Mouse (Mus musculus) olfactory bulb, adult 2 months (tissue): ENCODE measurements around the gene Zfp523. TPM values are rescaled to one million over a fixed set of nuclear protein-coding genes. Genes with fewer than 3 reads are reported as not detected.

Experiments used
- H3K27ac ChIP-seq: fragments of 200-500 bp; 2 replicates; pipeline ENCODE4 v1.5.1; 2012; ENCODE audit warnings: low read depth, low read length; ENCODE audit not compliant: insufficient read depth
- H3K4me1 ChIP-seq: fragments of 200-500 bp; 2 replicates; pipeline ENCODE4 v1.6.1; 2012; ENCODE audit warnings: low read length; ENCODE audit not compliant: control insufficient read depth, insufficient read depth
- H3K4me3 ChIP-seq: fragments of 200-500 bp; 2 replicates; pipeline ENCODE4 v1.5.1; 2012; ENCODE audit warnings: mild to moderate bottlenecking, low read depth, low read length, moderate library complexity; ENCODE audit not compliant: insufficient read depth
- CTCF ChIP-seq: fragments of 200-500 bp; IDR thresholded peaks from 2 replicates; pipeline ENCODE4 v1.5.1; 2012; ENCODE audit warnings: low read depth, mild to moderate bottlenecking, low read length, moderate library complexity; ENCODE audit not compliant: insufficient read depth
- POLR2A ChIP-seq: fragments of 200-500 bp; IDR thresholded peaks from 2 replicates; pipeline ENCODE4 v1.6.1; 2012; ENCODE audit warnings: mild to moderate bottlenecking, low read depth, low read length, moderate library complexity; ENCODE audit not compliant: insufficient read depth
- WGBS: fragments of 180-500 bp; shearing (Covaris S2); methylation state at CpG from one replicate; pipeline ENCODE4 v1.1.7; 2018; 5-methylcytosine and 5-hydroxymethylcytosine counted together
- polyA plus RNA-seq: library from polyadenylated mRNA; stranded (reverse); fragments of >200 nt; gene quantifications from 2 replicates; pipeline ENCODE4 v1.2.4, GENCODE M21; 2012; ENCODE audit warnings: low replicate concordance; ENCODE audit not compliant: missing spikeins, insufficient read depth, insufficient read length

Zfp523 gene
- polyA plus RNA-seq, 1 experiment: not detected

- Histone ChIP-seq H3K27ac (no peak overlapping the region), H3K4me1 (peaks cover 48% of the 10 kb centered on the region), H3K4me3 (no peak overlapping the region)
- TF ChIP-seq CTCF (no peak), POLR2A (no peak)
- 46% methylated on average over 4 of the region's 4 CpGs for WGBS
Measured at GRCm38 (mm10) chr17:28180331-28180730, 3.4 kb downstream of the Zfp523 start.

GRCm38 (mm10) chr17:28180783-28181544 is 4.0 kb downstream of the Zfp523 start:
- Histone ChIP-seq H3K4me3 (no peak overlapping the region), H3K4me1 (peaks cover 49% of the 10 kb centered on the region), H3K27ac (no peak overlapping the region)
- 85% methylated on average over 15 of the region's 15 CpGs for WGBS
- TF ChIP-seq POLR2A (no peak), CTCF (no peak)

DNA sequence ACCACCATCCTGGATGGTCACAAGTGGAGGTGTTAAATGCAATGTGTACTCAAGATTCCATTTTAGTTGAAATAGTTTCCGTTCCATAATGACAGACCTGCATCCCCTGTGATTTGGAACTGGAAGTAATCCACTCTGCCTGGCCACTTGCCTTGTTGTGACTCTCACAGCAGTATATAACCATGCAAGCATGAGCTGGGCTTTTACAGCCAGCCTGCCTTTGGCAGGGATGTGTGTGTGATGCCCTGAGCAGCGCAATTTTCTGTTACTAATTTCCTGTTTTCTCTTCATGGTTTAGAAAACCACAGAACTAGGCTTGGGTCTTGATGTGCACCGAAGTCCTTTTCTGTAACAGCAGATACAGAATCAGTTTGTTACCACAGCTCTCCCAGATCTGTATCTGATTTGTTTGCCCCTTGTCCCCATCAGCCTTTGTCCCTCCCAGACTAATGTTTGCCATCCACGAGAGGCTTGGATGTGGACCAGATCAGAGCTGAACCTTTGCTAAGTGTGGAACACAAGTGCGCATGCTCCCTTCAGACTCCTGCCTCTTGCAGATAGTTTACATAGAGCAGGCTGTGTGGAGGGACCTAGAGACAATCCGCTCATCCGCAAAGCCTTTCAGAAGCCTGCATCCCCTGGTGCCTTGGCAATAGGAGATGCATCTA is 8.2 kb downstream of the Zfp523 start:
- no peak overlapping the region for H3K27ac ChIP-seq
- no peak for TF ChIP-seq CTCF
- no peak for TF ChIP-seq POLR2A
- 35% methylated on average over 7 of the region's 7 CpGs for WGBS
- peaks cover 28% of the 10 kb centered on the region for H3K4me1 ChIP-seq
- no peak overlapping the region for H3K4me3 ChIP-seq

- 90% methylated on average over 5 of the region's 5 CpGs for WGBS
- Histone ChIP-seq H3K4me1 (peaks cover 6% of the 10 kb centered on the region), H3K4me3 (no peak overlapping the region), H3K27ac (no peak overlapping the region)
- TF ChIP-seq POLR2A (no peak), CTCF (no peak)
Measured at GRCm38 (mm10) chr17:28188313-28188712, 11.4 kb downstream of the Zfp523 start.

- TF ChIP-seq CTCF (no peak), POLR2A (no peak)
- 45% methylated on average over 1 of the region's 1 CpGs for WGBS
- H3K4me3 ChIP-seq: no peak overlapping the region
- peaks cover 6% of the 10 kb centered on the region; the same call in 1 of the 2 replicates for H3K4me1 ChIP-seq
- no peak overlapping the region for H3K27ac ChIP-seq
Measured at GRCm38 (mm10) chr17:28192754-28193153, 15.8 kb downstream of the Zfp523 start.

DNA sequence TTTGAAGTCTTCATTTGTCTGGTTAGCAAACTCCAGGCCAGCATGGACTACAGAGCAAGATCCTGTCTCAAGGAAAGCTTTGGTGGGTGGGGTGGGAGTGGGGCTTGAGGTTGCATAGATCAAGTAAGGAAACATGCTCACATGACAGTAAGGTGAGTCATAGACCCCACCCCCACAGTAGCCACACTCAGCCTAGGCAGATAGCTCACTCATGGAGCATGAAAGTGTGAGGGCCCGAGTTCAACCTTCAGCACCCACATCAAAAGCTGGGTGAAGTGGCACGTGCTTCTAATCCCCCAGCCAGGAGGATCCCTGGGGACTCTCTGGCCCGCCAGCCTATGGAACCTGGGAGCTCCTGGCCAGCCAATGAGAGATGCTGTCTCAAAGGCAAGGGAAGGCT is 16.6 kb downstream of the Zfp523 start:
- no peak overlapping the region for H3K27ac ChIP-seq
- TF ChIP-seq CTCF (no peak), POLR2A (no peak)
- 61% methylated on average over 3 of the region's 3 CpGs for WGBS
- no peak overlapping the region for H3K4me3 ChIP-seq
- H3K4me1 ChIP-seq: peaks cover 6% of the 10 kb centered on the region; the same call in 1 of the 2 replicates

DNA sequence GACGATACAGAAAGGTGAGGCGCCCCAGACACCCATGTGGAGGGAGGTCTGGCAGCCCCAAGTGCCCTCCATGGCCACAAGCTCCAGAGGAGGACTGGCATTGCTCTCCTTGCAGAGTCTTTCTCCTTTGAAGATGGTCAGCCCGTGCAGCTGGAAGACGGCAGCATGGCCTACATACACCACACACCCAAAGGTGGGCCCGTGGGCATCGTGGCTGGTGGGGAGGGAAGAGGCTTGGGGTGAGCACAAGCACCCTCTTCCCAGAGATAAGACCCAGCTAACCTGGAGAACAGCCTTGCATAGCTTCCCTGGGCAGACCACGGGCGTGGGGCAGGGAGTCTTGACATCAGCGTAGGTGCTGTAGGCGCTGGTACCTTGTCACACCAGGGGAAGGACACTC is 18.1 kb downstream of the Zfp523 start:
- WGBS: 95% methylated on average over 10 of the region's 10 CpGs

DNA sequence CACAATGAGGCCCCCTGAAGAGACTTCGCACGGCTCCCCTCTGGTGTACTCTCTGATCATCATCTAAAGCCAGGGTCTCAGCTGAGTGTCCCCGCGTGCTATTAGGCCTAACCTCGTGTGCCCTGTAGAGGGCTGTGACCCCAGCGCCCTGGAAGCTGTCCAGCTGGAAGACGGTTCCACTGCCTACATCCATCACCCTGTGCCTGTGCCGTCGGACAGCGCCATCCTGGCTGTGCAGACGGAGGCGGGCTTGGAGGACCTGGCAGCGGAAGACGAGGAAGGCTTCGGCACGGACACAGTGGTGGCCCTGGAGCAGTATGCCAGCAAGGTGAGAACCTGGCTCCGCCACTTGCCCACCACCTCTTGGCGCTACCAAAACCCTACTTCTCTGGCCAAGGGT is 20.7 kb downstream of the Zfp523 start:
- no peak overlapping the region for H3K27ac ChIP-seq
- WGBS: 74% methylated on average over 18 of the region's 18 CpGs

More for the DNA sequence above, 18.1 kb downstream of the Zfp523 start:
- Histone ChIP-seq H3K4me1 (peaks cover 6% of the 10 kb centered on the region; the same call in 1 of the 2 replicates), H3K4me3 (no peak overlapping the region), H3K27ac (no peak overlapping the region)
- no peak for TF ChIP-seq CTCF
- no peak for TF ChIP-seq POLR2A

GRCm38 (mm10) chr17:28201982-28202381 is 25.1 kb downstream of the Zfp523 start:
- Histone ChIP-seq H3K27ac (no peak overlapping the region), H3K4me3 (no peak overlapping the region), H3K4me1 (peaks cover 13% of the 10 kb centered on the region)
- WGBS: 83% methylated on average over 14 of the region's 14 CpGs
- TF ChIP-seq CTCF (no peak), POLR2A (no peak)

More for the DNA sequence above, 20.7 kb downstream of the Zfp523 start:
- Histone ChIP-seq H3K4me3 (no peak overlapping the region), H3K4me1 (peaks cover 6% of the 10 kb centered on the region; the same call in 1 of the 2 replicates)
- TF ChIP-seq CTCF (no peak), POLR2A (no peak)
